Mouse (Mus musculus): ENCODE results near the gene Galnt13.

DNA sequence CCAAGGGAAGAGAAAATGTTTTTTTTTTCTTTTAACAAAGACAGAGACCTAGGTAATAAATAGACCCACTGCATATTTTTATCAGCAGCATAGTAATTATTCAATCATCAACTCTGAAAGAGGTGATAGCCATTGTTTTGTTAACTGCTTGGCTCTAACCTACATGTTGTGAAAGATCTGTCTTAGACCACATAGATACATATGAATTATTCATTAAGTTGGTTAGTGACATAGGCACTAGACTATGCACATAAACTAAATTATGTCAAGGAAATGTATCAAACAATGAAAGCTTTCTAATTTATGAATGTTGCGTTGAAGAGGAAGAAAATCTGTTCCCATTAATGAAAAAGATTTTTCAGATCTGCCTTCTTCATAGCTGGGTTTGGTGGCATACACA is 507.3 kb downstream of the Galnt13 start:
- TF ChIP-seq POLR2A (IDR thresholded peaks at IDR 0.05; ENCODE audit: borderline replicate concordance, insufficient read depth, low read length) (no peak), CTCF (IDR thresholded peaks at IDR 0.05; ENCODE audit: borderline replicate concordance, insufficient read depth, low read depth, low read length) (no peak)
